Mouse (Mus musculus): Measurements from ENCODE around the gene Lrrc28.
A peak's percentile ranks its signal among the peaks of the same experiment; 100 is the strongest.

The Lrrc28 gene

DNA sequence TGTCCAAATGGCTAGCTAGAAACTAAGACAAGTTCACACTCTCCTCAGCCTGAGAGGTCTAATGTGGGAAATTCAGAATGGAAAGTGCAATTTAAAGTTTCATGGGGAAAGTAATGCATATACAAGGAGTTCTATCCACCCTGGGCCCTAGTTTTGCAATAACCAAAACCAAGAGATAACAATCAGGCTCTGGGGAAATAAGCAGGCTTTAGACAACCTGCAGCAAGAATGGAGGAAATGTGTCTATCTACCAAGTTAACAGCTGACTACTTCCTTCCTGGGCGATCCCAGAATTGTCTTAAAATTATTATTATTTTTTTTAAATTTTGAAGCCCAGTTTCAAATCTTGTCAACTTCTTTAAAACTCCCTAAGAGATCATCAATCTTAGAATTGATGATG is 48.7 kb downstream of the Lrrc28 start:
- no peak for DNase-seq (ENCODE audit: low spot score in 2 of 2)

DNA sequence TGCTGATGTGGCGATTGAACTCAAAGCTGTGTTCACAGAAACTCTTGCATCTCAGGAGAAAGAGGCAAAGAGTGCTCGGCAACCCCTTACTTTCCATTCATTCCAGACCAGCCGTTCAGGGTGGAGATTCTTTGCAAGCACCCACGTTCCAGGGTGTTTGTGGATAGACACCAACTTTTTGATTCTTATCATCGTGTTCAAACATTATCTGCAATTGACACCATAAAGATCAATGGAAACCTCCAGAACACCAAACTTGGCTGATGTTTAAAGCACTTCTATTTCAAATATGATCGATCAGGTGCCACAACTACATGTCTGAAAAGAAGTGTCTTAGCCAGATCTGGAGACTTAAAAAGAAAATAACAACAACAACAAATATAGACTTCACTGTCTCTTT is 51.2 kb downstream of the Lrrc28 start:
- no peak for DNase-seq (ENCODE audit: low spot score in 2 of 2)

DNA sequence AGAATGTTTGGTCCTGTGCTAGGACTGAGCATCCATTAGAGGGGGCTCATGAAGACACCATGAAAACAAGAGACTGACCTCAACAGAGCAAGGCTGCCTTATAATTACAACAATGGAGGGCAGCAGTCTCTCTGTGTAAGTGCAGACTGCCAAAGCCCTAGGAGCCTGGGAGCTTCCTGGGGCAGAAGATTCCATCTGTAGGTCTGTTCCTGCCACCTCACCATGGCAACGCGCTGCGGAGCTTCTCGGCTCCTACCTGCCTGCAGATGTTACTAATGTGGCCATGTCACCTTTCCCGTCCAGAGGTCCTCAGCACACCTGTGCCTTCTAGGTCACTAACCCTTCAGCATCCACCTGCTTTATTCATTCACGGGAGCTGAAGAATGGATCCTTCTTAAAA is 52.4 kb downstream of the Lrrc28 start:
- DNase-seq (ENCODE audit: low spot score in 2 of 2), result no peak

DNA sequence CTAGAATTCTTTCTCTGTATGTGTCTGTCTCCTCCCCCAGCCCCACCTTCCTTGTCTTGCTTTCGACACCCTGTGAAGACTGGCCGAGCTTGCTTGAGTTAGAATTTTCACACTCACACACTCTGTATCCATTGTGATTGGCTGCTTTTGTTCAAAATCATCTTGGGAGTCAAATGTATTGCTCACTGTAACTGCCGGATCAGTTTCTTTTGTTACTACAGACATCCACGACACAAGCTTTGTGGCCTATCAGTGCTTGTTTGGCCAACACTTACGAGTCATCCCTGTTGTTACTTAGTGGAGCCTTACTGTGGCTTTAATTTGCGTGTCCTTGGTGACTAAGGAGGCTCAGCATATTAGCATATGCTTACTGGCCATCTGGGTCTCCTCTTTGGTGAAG is 56.3 kb downstream of the Lrrc28 start:
- no peak for DNase-seq (ENCODE audit: low spot score in 2 of 2)

DNA sequence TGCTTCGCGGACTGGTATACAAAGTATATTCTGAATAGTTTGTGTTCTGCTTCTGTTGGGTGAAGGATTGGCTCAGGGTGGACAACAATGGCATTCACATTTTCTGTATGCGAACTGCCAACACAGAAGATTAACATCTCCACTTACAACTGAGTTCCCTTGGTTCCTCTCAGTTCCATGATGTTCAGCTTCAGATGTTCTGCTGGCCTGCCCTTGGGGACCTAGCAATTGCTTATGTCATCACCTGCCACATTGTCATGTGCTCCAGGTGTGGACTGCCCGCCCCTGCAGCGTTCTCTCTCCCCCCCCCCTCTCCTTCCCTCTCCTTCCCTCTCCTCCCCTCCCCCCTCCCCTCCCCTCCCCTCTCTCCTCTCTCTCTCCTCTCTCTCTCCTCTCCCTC is 58.6 kb downstream of the Lrrc28 start:
- DNase-seq (ENCODE audit: low spot score in 2 of 2), result no peak

DNA sequence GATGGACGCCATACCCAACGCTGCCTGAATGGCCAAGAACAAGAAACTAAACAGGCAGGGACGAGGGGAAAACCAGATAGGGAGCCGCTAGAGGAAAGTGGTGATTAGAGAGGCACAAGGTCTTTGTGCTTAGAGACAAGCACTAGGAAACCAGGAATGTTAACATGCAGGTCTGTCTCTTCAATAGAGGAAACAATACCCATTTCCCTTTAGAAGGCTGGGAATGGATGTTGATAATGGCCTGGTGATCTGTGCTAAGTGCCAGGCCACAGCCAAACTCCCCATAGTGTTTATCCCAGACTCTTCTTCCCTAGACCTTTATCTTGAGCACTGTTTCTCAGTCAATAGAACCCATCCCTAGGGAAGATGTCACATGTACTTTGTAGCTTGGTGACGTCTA is 61.2 kb downstream of the Lrrc28 start:
- DNase-seq (ENCODE audit: low spot score in 2 of 2), result no peak

DNA sequence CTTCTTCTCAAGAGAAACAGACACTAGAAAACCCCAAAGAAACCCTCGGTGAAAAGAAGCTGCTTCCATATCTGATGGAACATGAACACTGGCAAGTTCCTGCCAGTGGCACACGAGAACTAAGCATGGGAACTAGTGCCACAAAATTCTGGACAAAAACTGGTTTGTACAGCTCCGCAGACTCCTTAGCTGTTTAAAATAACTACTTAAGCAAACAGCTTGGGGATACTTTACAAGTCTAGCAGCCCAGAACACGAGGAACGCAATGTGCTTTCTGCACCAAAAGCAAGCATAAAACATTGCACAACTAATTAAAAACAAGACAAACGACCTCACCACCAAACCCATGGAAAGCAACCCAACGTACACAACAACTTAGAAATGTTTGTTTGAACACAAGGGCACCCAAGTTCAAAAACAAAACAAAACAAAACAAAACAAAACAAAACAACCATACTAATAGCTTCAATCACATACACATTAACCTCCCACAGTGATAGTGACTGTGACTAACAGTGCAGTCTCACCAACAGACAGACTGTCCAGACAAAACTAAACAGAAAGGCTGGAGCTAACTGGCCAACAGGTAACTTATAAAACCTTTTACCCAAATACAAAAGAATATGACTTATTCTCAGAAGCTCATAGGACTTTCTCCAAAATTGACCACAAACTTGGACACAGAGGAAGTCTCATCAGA is 66.1 kb downstream of the Lrrc28 start:
- no peak for DNase-seq (ENCODE audit: low spot score in 2 of 2)

DNA sequence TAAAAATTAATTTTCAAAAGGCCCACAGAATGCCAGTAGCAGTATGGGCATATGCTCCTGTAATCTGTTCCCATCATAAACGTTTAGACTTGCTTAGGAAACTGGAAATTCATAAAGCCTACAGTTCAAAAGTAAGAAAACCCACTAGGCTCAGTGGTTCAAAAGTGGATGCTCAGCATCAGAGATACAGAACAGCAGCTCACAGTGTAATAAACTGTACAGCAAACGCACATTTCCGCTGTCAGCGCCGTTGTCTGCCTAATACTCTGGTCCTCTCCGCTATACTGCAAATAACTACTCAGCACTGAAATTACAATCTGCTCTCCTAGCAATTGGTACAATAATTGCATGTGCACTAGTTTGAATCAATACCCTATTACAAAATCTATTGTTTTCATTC is 67.0 kb downstream of the Lrrc28 start:
- no peak for DNase-seq (ENCODE audit: low spot score in 2 of 2)

DNA sequence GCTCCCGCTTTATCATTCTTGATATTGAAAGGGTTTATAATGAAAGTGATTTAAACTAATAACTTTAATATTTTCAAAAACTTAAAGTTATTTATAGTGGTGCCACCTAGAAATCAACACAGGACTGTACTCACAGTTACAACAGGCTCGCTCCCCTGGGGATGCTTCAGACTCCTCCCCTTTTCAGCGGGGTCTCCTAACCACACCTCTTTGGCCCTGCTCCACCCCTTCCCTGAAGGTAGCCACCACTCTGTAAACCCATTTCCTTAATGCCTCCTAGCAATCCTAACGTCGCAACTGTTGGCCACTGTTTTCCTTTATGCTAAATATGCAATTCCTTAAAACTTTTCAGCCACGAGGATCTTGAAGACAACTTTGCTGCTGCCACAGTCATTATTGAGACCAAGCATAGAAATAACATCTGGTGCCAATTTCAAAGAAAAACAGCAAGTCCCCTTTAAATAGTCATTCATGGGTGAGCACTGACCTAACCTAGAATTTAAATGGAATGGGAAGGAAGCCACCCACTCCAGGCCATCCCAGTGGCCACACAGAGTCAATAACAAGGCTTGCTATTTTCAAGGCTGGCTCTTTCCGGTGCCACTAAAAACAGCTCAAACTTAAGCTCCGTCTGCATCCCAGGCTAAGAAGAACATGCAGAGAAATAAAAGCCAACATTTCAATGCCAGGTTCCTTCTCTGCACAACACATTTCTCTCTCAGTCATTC is 78.4 kb downstream of the Lrrc28 start:
- DNase-seq (ENCODE audit: low spot score in 2 of 2), result no peak

DNA sequence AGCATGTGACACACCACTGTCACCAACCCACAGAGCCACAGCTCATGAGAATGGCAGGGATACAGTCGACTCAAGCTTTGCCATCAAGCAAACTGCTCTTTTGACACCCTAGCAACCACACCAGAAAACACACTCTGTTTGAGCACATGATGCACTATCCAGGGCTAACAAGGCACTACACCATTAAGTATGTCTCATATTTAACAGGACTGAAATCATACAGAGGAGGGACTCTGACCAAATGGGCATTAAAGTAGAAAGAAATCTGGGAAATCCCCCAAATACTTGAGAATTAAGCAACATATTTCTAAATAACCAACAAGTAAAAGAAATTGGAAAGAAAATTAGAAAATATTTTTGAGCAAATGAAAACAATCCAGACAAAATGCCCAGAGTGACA is 79.9 kb downstream of the Lrrc28 start:
- no peak for DNase-seq (ENCODE audit: low spot score in 2 of 2)

DNA sequence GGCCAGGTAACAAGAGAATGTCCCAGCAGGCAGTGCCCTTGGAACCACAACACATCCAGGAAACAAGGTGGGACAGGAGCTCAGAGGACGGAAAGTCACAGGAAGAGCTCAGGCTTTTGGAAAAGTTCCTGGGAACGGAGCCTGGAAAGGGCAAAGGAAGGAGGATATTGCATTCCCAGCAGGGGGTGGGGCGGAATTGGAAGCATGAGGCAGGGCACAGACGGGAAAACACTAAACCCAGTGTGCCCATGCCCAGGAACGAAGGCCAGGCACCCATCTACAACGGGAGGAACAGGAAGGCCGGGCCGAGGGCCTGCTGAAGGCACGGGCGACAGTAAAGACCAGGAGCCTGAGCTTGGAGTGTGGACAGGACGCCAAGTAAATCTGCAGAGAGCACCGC is 82.9 kb downstream of the Lrrc28 start:
- DNase-seq (ENCODE audit: low spot score in 2 of 2), result no peak

DNA sequence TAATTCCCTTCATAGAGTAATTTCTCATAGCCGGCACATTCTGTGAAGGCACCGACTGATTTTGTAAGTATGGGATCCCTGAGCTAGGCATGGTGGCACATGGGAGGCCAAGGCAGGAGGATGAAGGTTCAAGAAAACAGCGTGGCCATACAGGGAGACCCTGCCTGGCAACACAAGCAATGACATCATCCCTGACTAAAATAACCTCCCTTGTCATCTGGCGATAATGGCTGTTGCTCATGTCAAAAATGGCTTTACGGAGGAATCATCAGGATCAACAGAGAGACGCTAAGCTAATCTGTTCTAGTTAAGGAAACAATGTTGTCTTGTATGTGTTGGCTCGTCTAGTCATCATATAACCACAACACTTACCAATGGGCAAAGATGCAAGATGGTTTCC is 85.6 kb downstream of the Lrrc28 start:
- DNase-seq (ENCODE audit: low spot score in 2 of 2), result no peak

DNA sequence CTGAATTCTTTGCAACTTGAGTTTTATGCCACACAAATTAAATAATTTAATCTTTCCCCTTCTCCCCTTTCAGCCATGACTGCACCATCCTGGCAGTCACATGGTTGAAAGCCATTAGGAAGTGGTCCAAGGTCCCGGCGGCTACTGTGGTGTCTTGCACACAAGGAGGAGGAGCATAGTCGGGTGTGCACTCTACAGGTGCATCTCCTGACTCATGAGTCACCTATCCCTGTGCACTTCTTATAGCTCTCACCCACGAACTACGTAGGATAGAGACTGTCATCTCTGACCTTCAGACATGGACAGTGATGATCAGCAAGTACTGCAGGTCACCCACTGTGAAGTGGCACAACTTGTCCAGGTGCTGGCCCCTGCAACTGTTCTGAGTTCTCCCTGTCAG is 86.8 kb downstream of the Lrrc28 start:
- DNase-seq (ENCODE audit: low spot score in 2 of 2), result no peak

DNA sequence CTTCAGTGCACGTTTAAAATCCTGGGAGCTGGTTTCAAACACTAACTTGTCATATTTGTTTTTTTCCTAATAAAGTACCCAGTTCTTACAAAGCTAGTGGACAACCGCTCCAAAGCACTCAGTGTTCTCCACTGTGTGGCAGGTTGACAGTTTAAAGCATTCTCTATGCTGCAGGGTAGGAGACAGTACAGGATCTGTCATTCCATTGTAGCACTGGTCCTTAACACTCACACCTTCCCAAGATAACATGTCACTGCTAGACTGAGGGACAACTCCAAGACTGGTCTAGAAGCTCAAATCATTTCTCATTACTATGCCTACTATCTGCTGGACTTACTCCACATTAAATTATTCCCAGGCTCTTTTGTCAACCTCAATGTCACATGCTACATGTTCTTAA is 90.2 kb downstream of the Lrrc28 start:
- DNase-seq (ENCODE audit: low spot score in 2 of 2), result no peak

DNA sequence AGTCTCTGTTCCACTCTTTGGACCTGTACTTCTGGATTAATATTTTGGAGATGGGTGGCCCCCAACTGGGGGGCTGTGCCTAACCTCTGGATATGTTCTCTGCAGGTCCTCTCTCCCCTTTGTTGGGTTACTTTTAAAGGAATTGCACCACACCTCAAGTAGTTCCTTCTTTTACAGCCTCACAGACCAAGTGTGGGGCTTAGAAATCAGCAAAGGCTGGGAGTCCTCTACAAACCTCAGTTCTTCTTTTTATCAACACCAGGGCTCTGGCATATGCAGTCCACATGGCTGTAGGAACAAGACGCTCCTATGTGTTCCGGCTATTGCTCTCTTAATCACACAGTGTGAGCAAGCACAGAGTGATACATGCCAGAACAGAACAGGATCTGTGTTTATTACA is 93.8 kb downstream of the Lrrc28 start:
- no peak for DNase-seq (ENCODE audit: low spot score in 2 of 2)

DNA sequence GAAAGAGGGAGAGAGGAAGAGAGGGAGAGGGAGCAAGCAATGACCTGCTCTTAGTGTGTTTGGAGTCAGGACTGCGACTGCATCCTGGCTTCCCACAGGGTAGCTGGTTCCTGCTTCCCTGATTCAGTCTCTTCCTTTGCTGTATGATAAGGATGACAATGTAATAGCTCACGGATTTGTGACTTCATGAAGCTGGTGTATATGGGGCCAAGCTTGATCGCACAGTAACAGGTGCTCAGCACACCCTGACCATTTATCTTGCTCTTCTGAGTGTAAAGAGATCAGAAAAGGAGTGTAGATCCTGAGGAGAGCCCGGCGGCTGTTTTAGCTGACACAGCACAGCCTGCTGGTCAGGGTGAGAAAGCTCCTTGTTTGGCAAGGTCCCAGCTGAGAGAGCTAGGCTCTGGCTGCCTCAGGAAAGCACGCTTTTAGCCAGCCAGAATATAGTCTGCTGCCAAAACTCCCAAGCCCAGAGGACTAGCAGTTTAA is 96.0 kb downstream of the Lrrc28 start:
- DNase-seq (ENCODE audit: low spot score in 2 of 2), result peak; percentile 24 to 75

DNA sequence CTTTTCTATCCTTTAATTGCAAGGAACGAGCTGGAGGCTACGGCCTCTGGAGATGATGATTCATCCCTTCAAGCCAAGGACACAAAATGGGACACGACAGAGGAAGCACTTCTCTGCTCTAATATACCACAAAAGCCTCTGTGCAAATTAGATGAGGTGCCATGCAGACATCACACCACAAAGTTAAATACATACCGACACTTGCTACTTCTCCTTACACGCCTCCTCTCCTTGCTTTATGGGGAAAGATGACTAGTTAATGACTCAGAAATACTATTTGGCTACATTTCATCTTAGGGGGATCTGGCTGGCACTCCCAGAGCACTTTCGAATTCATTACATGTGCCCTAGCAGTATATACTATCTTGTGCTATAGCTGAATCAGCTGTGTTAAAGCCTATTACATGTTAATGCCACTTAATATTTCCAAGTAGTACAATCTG is 96.4 kb downstream of the Lrrc28 start:
- DNase-seq (ENCODE audit: low spot score in 2 of 2), result no peak

DNA sequence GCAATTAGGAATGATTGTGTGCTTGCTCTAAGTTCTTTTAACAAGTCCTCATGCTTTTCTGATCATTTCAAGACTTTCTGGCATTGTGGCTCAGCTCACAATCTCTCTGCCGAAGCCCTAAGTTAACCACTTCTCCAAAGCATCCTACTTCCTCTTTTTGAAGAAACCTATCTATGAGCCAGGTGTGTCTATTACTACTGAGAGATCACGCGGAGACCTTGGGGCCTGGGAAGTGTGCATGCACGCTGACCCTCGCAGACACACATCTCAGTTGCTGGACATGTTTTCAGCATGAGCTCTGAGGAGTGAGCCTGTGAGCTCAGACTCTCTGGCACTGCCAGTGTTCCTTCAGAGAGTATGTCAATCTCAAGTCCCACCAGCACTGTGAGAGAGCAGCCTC is 98.8 kb downstream of the Lrrc28 start:
- DNase-seq (ENCODE audit: low spot score in 2 of 2), result no peak

DNA sequence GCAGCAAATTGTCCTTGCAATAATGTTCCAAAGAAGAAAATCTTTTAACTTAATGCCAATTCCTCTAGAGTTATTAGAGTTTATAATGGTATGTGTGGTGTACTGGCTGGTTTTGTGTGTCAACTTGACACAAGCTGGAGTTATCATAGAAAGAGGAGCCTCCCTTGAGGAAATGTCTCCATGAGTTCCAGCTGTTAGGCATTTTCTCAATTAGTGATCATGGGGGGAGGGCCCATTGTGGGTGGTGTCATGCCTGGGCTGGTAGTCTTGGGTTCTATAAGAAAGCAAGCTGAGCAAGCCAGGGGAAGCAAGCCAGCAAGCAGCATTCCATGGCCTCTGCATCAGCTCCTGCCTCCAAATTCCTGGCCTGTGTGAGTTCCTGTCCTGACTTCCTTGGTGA is 100.5 kb downstream of the Lrrc28 start:
- no peak for DNase-seq (ENCODE audit: low spot score in 2 of 2)

DNA sequence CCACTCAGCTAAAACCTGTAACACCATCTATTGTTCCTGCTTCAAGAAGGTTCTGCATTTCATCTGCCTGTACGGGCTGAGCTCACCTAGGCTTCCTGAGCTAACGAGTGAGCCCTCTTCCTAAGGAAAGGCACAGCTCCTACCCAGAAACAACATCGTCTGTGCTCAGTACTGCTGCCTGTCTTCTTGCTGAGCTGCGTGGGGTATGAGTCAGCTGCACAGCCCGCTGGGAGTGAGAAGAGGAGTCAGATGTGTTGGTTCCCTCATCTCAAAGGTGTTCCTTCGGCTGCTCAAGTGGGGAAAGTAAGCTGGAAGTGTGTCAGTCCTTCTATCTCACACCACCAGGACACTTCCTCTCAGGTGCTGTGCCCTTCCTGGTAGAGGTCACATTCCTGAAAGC is 101.4 kb downstream of the Lrrc28 start:
- no peak for DNase-seq (ENCODE audit: low spot score in 2 of 2)

DNA sequence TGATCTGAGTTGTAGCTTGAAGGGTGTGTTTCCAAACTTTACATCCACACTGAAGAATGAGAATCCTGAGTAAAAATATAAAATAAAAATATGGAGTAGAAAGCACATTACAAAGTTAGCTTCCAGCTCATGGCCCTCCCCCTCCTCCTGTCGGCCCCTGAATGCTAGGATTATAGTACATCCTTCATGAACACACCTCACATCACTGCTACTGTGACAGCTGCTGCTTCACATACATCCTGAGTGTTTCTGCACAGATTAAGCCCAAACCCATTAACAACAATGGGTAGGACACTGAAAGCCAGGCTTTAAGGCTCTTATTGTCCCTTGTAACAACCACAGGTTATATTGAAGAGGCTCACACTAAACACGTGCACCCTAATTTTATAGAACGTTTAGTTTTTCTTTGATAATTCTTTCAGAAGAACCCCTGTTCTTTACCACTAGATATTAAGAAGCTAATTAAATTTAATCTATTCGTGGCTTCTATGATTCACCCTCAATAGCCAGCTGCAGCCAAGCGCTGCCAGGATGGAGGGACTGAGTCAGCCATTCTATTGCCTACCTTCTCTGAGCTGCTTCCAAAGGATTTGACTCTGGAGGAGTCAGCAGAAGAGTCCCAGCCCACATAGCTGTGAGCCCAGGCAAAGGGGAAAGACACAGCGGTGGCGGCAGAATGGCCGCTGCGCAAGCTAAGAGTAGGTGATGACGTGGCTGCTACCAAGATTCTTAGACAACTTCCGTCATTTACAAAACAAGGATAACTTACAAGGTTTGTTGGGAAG is 108.3 kb downstream of the Lrrc28 start:
- no peak for DNase-seq (ENCODE audit: low spot score in 2 of 2)

DNA sequence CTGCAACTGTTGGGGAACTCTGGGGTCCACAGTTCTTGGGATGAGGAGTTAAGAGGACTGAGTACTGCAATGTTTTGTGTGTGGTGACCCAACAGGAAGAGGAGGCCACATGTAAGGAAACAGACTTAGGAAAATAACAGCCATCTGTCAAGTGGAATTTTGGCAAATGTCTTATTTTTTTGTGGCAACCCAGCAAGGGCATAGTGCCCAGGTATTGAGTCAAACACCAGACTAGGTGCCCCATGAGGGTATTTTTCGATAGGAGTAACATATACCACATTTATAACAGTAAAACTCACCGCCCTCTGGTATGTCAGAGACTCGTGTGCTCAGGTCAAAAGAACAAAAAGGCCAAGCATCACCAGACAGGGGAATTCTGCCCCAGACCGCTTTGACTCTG is 109.1 kb downstream of the Lrrc28 start:
- DNase-seq (ENCODE audit: low spot score in 2 of 2), result no peak

DNA sequence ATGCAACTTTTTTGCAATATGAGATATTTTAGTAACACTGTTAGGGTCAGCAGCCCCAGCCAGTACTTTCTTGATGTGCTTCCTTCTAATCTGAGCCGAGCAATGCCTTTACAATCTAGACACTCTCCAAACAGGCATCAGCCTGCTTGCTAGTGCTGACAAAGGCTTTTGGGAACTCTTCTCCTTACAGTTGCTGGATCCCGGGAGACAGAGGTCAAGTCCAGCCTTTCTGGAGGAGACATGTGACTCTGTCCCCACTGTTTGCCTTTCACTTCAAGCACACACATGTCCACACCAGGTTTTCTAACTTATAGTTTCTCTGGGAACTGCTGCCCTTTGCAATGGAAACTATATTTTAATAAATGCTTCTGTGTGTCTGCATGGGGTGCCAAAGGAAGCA is 114.1 kb downstream of the Lrrc28 start:
- DNase-seq (ENCODE audit: low spot score in 2 of 2), result no peak
